Mouse (Mus musculus) hindbrain, embryonic 11.5 days (tissue): ENCODE data around the gene Hnrnpa3. TPM values are rescaled to one million over a fixed set of nuclear protein-coding genes. Genes with fewer than 3 reads are reported as not detected.

Source experiments
- ATAC-seq: fragments of 200-750 bp; cut with Nextera tagmentation; 2 replicates; pipeline ENCODE4 v1.8.0; 2017; ENCODE audit warnings: mild to moderate bottlenecking, moderate TSS enrichment, moderate library complexity; ENCODE audit not compliant: low FRiP score
- DNase-seq: peaks from one replicate; pipeline ENCODE4 v3.0.0-alpha.2; 2015; ENCODE audit warnings: low spot score
- H3K27ac ChIP-seq: fragments of 300-500 bp; sonication (generic); 2 replicates; pipeline ENCODE4 v1.5.1; 2014; ENCODE audit warnings: mild to moderate bottlenecking, low read depth, low read length
- H3K27me3 ChIP-seq: fragments of 300-500 bp; sonication (generic); 2 replicates; pipeline ENCODE4 v1.6.1; 2014; ENCODE audit warnings: mild to moderate bottlenecking, low read length, moderate library complexity, mixed read lengths; ENCODE audit not compliant: control insufficient read depth, insufficient read depth
- H3K36me3 ChIP-seq: fragments of 300-500 bp; sonication (generic); 2 replicates; pipeline ENCODE4 v1.6.1; 2014; ENCODE audit warnings: mild to moderate bottlenecking, low read length, moderate library complexity, mixed read lengths; ENCODE audit not compliant: control insufficient read depth, insufficient read depth
- H3K4me1 ChIP-seq: fragments of 300-500 bp; sonication (generic); replicated peaks from 2 replicates; pipeline ENCODE4 v1.6.1; 2014; ENCODE audit warnings: low read length, mixed read lengths; ENCODE audit not compliant: control insufficient read depth, insufficient read depth
- H3K4me2 ChIP-seq: fragments of 300-500 bp; sonication (generic); replicated peaks from 2 replicates; pipeline ENCODE4 v1.6.1; 2014; ENCODE audit warnings: mild to moderate bottlenecking, low read depth, low read length
- H3K4me3 ChIP-seq: fragments of 300-500 bp; sonication (generic); 2 replicates; pipeline ENCODE4 v1.5.1; 2014; ENCODE audit warnings: low read depth, low read length
- H3K9ac ChIP-seq: fragments of 300-500 bp; sonication (generic); 2 replicates; pipeline ENCODE4 v1.6.1; 2014; ENCODE audit warnings: low read depth, low read length
- H3K9me3 ChIP-seq: fragments of 300-500 bp; sonication (generic); 2 replicates; pipeline ENCODE4 v1.6.1; 2016; ENCODE audit warnings: low read length; ENCODE audit not compliant: control insufficient read depth
- WGBS: fragments of 180-500 bp; shearing (Covaris S2); extraction: QIAGEN DNeasy Blood & Tissue Kit; methylation state at CpG from one replicate; pipeline ENCODE4 v1.1.7; 2014; 5-methylcytosine and 5-hydroxymethylcytosine counted together
- polyA plus RNA-seq: library from polyadenylated mRNA; unstranded; fragments of >200 nt; fragmentation: Nextera tagmentation; extraction: Ambion mirVana; gene quantifications from 2 replicates; pipeline ENCODE4 v1.2.1, GENCODE M21; 2014

The Hnrnpa3 gene
- polyA plus RNA-seq, 1 experiment from 2014 or later = 304 TPM

- 93% methylated on average over 8 of the region's 8 CpGs for WGBS
- ATAC-seq = no peak
- H3K27me3 ChIP-seq = no peaks in the 10 kb centered on the region
These were observed 20.9 kb downstream of the Hnrnpa3 start for GRCm38 (mm10) chr2:75679947-75680346.

DNA sequence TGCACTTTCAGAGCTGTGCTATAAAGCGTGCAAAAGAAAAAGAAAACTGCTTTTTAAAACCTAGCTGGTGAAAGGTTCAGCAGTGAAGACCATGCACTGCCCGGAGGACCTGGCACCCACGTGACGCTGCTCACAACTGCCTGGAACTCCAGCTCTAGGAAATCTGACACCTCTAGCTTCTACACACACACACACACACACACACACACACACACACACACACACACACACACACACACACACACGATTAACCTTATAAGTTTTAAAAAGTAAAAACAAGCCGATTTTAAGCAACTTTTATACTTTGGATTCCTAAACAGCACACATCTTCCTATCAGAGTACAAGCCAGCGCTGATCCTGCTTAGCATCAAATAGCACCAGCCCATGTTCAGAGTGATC is 22.4 kb downstream of the Hnrnpa3 start:
- ATAC-seq = no peak
- Histone ChIP-seq H3K36me3 (0 out of 2 replicates have a peak, but pooled peaks cover 2% of the 10 kb centered on the region), H3K9me3 (no peaks in the 10 kb centered on the region), H3K27me3 (no peaks in the 10 kb centered on the region), H3K4me3 (no peak overlapping the region), H3K27ac (no peak overlapping the region), H3K4me1 (no peaks in the 10 kb centered on the region; the same call in 1 of the 2 replicates), H3K9ac (no peak overlapping the region), H3K4me2 (no peak overlapping the region)
- WGBS = 70% methylated on average over 7 of the region's 7 CpGs
- DNase-seq = no peak

More at GRCm38 (mm10) chr2:75679947-75680346, 20.9 kb downstream of the Hnrnpa3 start:
- Histone ChIP-seq H3K4me1 (no peaks in the 10 kb centered on the region; the same call in 1 of the 2 replicates), H3K9me3 (no peaks in the 10 kb centered on the region), H3K4me3 (no peak overlapping the region), H3K4me2 (no peak overlapping the region), H3K9ac (no peak overlapping the region), H3K27ac (no peak overlapping the region), H3K36me3 (0 out of 2 replicates have a peak, but pooled peaks cover 2% of the 10 kb centered on the region)
- DNase-seq = no peak

DNA sequence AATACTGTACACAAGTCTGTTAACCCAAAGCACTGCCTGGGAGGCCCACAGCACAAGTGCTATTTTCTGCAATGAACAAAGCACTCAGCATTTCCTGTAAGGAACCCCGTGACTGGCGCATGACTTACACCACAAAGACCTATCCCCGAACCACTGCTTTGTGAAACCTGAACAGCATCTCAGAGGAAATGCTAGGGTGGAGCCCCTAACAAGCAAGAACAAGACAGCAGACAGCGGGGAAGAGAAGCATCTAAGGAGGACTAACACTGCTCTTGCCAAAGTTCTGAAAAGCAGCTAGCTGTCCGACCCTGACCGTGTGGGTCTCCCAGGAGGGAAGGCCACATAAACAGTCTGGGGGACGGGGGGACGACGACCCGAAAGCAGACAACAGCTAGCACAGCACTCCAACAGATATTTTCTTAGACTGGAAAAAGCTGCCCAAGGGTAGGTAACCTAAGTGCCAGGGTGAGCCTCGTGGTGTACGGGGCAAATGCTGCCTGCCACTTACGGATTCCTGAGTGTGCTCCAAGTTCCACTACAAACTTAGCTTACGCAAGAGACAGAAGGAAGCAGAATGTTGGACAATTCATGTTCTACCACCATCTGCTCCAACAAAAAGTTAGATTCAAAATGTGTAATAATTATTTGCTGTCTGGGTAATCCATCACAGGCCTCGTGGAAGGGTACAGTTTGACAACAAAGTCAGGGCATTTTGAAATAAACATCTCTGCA is 24.1 kb downstream of the Hnrnpa3 start:
- no peak for ATAC-seq
- H3K27ac ChIP-seq = no peak overlapping the region
- WGBS = 69% methylated on average over 15 of the region's 15 CpGs

GRCm38 (mm10) chr2:75684526-75684925 is 25.5 kb downstream of the Hnrnpa3 start:
- DNase-seq (no peak), ATAC-seq (no peak)
- Histone ChIP-seq H3K9me3 (no peaks in the 10 kb centered on the region), H3K27me3 (no peaks in the 10 kb centered on the region), H3K4me3 (no peak overlapping the region), H3K27ac (no peak overlapping the region), H3K4me2 (no peak overlapping the region), H3K36me3 (no peaks in the 10 kb centered on the region), H3K9ac (no peak overlapping the region), H3K4me1 (no peaks in the 10 kb centered on the region)
- 82% methylated on average over 3 of the region's 3 CpGs for WGBS

More for the DNA sequence above, 24.1 kb downstream of the Hnrnpa3 start:
- Histone ChIP-seq H3K4me3 (no peak overlapping the region), H3K36me3 (no peaks in the 10 kb centered on the region), H3K4me2 (no peak overlapping the region), H3K9ac (no peak overlapping the region), H3K27me3 (no peaks in the 10 kb centered on the region), H3K4me1 (no peaks in the 10 kb centered on the region), H3K9me3 (no peaks in the 10 kb centered on the region)
- no peak for DNase-seq

DNA sequence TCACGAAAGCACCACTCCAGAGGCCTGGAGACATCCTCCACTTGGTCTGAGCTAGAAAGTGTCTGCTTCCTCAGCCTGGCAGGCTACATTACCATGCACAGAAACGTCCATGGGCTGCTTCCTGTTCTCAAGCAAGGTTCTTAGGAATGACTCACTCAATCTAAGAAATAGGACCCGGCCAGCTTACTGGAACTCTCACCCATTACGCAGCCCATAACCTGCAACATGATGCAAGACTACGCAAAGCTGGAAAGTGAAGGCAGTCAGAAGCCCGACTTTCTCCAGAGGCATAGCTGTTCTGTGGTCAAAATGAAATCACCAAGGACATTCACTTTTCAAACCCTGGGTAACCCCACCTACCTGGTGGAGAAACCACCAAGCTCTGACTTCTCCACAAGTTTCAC is 26.4 kb downstream of the Hnrnpa3 start:
- Histone ChIP-seq H3K36me3 (no peaks in the 10 kb centered on the region), H3K27ac (no peak overlapping the region), H3K4me2 (no peak overlapping the region), H3K9ac (no peak overlapping the region), H3K9me3 (no peaks in the 10 kb centered on the region), H3K4me1 (no peaks in the 10 kb centered on the region), H3K4me3 (no peak overlapping the region), H3K27me3 (no peaks in the 10 kb centered on the region)
- 84% methylated on average over 6 of the region's 6 CpGs for WGBS
- DNase-seq (no peak), ATAC-seq (no peak)

DNA sequence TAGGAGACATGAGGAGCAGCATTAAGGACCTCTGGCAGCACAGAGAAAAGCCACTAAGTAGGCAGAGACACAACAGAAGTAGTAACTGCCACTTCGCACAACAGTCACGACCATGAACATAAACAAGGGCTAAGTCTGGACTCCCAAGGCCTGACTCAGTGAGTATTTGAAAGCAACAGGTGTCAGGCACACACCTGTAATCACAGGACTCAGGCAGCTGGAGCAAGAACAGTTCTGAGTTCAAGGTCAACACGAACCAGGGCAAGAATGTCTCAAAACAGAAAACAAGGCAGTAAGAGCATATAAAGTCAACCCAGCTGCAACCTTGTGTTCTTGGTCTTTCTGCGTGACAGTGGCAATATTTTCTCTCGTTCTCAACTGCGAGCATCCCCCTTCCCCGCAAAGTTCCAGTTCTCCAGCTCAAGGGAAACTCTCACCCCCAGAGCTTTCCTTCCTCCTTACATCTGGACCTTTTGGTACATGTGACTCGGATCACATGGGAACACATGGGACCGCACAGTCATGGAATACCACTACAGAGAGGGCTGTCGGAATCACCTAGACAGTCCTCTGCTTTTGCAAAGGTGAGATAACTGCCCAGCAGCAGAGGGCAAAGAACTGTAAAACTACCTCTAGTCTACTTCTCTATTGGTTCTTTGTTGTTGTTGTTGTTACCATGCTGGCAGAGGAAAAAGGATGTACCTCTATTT is 28.1 kb downstream of the Hnrnpa3 start:
- DNase-seq (no peak), ATAC-seq (no peak)
- H3K27ac ChIP-seq = no peak overlapping the region
- H3K36me3 ChIP-seq = no peaks in the 10 kb centered on the region
- no peaks in the 10 kb centered on the region for H3K4me1 ChIP-seq
- no peak overlapping the region for H3K9ac ChIP-seq
- 94% methylated on average over 10 of the region's 10 CpGs for WGBS
- no peaks in the 10 kb centered on the region for H3K27me3 ChIP-seq
- H3K9me3 ChIP-seq = no peaks in the 10 kb centered on the region
- H3K4me2 ChIP-seq = no peak overlapping the region
- H3K4me3 ChIP-seq = no peak overlapping the region

GRCm38 (mm10) chr2:75688901-75689300 is 29.8 kb downstream of the Hnrnpa3 start:
- H3K36me3 ChIP-seq = no peaks in the 10 kb centered on the region
- no peak overlapping the region for H3K9ac ChIP-seq
- DNase-seq = no peak
- no peak overlapping the region for H3K4me3 ChIP-seq
- no peaks in the 10 kb centered on the region for H3K4me1 ChIP-seq
- H3K27me3 ChIP-seq = no peaks in the 10 kb centered on the region
- H3K27ac ChIP-seq = no peak overlapping the region
- no peak overlapping the region for H3K4me2 ChIP-seq
- 90% methylated on average over 1 of the region's 1 CpGs for WGBS
- ATAC-seq = no peak
- no peaks in the 10 kb centered on the region for H3K9me3 ChIP-seq

DNA sequence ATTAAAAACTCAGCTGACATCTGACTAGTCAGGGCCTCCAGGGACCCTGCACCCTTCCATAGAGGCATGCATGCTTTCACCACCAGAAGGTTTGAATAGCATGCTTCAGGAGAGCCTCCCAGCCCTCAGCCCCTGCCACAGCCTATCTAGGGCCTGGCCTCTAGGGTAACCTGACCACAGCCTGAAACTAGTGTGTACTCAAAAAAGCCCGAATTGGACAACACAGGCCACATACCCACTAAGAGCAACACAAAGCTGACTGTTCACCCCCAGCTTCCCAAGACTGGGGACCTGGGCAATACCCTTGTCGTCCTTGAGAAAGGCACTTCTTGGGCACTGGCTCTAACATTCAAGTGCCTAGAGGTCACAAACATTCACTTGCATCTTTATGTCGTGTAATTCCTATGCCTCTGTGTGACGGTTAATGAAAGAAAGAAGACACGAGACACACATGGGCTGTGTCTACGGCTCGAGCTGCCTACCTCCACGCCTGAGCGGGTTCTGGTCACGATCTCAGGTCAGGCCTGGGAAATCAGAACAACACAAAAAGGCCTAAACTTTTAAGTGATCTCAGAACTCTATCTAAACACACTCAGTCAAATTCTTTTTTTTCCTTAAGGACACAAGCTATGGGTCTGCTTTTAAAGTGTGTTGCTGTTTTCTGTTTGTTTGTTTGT is 30.6 kb downstream of the Hnrnpa3 start:
- H3K4me2 ChIP-seq = no peak overlapping the region
- DNase-seq = no peak
- H3K9me3 ChIP-seq = no peaks in the 10 kb centered on the region
- H3K36me3 ChIP-seq = no peaks in the 10 kb centered on the region
- H3K27me3 ChIP-seq = no peaks in the 10 kb centered on the region
- 78% methylated on average over 10 of the region's 10 CpGs for WGBS
- no peak for ATAC-seq
- no peak overlapping the region for H3K9ac ChIP-seq
- no peak overlapping the region for H3K4me3 ChIP-seq
- no peak overlapping the region for H3K27ac ChIP-seq
- H3K4me1 ChIP-seq = no peaks in the 10 kb centered on the region
